12 mouse cellular contexts compared by ENCODE assay signal in the genomic region with DNA sequence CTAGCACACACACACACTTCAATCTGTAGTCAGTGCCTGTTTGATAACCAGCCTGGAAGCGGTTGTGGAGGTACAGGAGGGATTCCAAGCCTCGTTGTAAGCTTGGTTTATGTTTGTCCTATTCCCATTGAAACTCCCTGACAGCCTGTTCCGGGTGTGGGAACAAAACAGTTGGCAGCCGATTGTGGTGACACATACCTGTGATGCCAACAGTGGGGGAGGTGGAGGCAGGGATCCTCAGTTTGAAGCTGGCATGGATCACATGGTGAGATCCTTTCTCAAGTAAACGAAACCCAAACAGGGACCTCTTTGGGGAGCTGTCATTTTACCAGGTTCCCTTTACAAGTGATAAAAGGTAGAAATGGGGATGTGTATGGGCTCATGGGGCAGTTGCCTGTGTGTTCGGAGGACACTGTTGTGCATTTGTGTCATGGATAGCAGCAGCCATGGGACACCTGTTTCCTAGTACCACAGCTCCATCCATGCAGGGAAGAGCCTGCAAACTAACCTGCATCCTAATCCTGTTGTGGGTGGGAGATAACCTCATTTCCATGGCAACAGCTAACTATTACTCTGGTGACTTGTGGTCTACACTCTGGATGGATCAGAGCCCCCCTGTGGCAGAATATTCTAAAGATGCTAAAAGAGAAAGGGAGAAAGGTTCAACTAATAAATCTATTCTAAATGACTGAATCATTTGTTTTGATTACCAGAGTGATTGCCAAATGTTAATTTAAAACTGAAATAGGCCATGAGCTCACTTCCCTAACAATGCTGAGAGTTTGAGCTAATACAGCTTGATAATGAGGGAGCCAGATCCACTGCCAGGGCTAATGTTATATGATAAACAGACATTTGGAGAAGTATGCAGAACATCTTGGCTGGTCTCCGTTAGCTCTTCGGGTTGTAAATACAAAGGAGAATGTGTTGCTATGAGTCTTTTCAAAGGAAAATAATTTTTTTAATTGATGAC. TPM values are rescaled to one million over a fixed set of nuclear protein-coding genes. Genes with fewer than 3 reads are reported as not detected.
A peak's percentile ranks its signal among the peaks of the same experiment; 100 is the strongest.
DNase-seq lines count a peak whose midpoint lies in the region; ATAC-seq and TF ChIP-seq lines count a peak whose summit lies in the region.
"Had no signal": no experiment of that assay in that cellular context is flagged by ENCODE, and none has a peak within 500 bp of the region (broad histone marks: within the 10 kb centered on the region; RNA-seq: fewer than 3 reads in every experiment).

No protein-coding gene starts in this region.

- WGBS in hindbrain, embryonic 16.5 days = 74% methylated on average over 8 of the region's 8 CpGs
- WGBS in hindbrain, embryonic 13.5 days = 83% methylated on average over 8 of the region's 8 CpGs
- 50% methylated on average over 8 of the region's 8 CpGs for WGBS in forebrain, embryonic 16.5 days
- WGBS in stomach, postnatal 0 days = 63% methylated on average over 8 of the region's 8 CpGs

- ATAC-seq in hindbrain, embryonic 16.5 days = 0 out of 2 replicates have a peak, but pooled peaks have one; percentile 42
- ATAC-seq in hindbrain, embryonic 13.5 days (ENCODE audit: low FRiP score) = no peak
- ATAC-seq in forebrain, embryonic 16.5 days = peak; percentile 62
- ATAC-seq in stomach, postnatal 0 days (ENCODE audit: low FRiP score, low TSS enrichment) = no peak
- ATAC-seq: activated CD4-positive, CD25-positive, alpha-beta regulatory T cell, adult 4 months had no signal

- no peak overlapping the region for H3K27ac ChIP-seq in hindbrain, embryonic 16.5 days (ENCODE audit: low read depth, low read length)
- H3K27ac ChIP-seq in hindbrain, embryonic 13.5 days = no peak overlapping the region
- no peak overlapping the region for H3K27ac ChIP-seq in forebrain, embryonic 16.5 days (ENCODE audit: low read length)
- H3K27ac ChIP-seq in stomach, postnatal 0 days (replicated peaks) = 0 out of 2 replicates have a peak overlapping the region, but pooled peaks have one; percentile 4
- H3K27ac ChIP-seq: limb, embryonic 10.5 days; liver, embryonic 15.5 days had no signal

- TF ChIP-seq EP300 in stomach, postnatal 0 days (optimal IDR thresholded peaks at IDR 0.05) = no peak

- no peak overlapping the region for H3K9ac ChIP-seq in hindbrain, embryonic 16.5 days (ENCODE audit: low read depth, low read length)
- no peak overlapping the region for H3K9ac ChIP-seq in hindbrain, embryonic 13.5 days
- H3K9ac ChIP-seq in forebrain, embryonic 16.5 days (replicated peaks; ENCODE audit: low read depth, low read length) = no peak overlapping the region
- H3K9ac ChIP-seq in stomach, postnatal 0 days (ENCODE audit: low read length) = no peak overlapping the region
- H3K9ac ChIP-seq: liver, embryonic 15.5 days had no signal

- peaks cover 2% of the 10 kb centered on the region; the same call in 1 of the 2 replicates for H3K9me3 ChIP-seq in hindbrain, embryonic 16.5 days (ENCODE audit: control insufficient read depth, low read length)
- H3K9me3 ChIP-seq in hindbrain, embryonic 13.5 days = no peaks in the 10 kb centered on the region
- no peaks in the 10 kb centered on the region for H3K9me3 ChIP-seq in forebrain, embryonic 16.5 days (ENCODE audit: control insufficient read depth, low read length)
- no peaks in the 10 kb centered on the region for H3K9me3 ChIP-seq in stomach, postnatal 0 days (ENCODE audit: control insufficient read depth, low read length)
- H3K9me3 ChIP-seq: limb, embryonic 10.5 days; liver, embryonic 15.5 days had no signal

- no peaks in the 10 kb centered on the region for H3K36me3 ChIP-seq in hindbrain, embryonic 16.5 days (ENCODE audit: control insufficient read depth, insufficient read depth, low read length)
- H3K36me3 ChIP-seq in hindbrain, embryonic 13.5 days = 0 out of 2 replicates have a peak, but pooled peaks cover 2% of the 10 kb centered on the region
- no peaks in the 10 kb centered on the region for H3K36me3 ChIP-seq in forebrain, embryonic 16.5 days (ENCODE audit: control insufficient read depth, insufficient read depth)
- no peaks in the 10 kb centered on the region for H3K36me3 ChIP-seq in stomach, postnatal 0 days (ENCODE audit: control insufficient read depth, insufficient read depth, low read length)
- H3K36me3 ChIP-seq: limb, embryonic 10.5 days; liver, embryonic 15.5 days had no signal

- peak; percentile 32 for TF ChIP-seq CTCF in stomach, postnatal 0 days (IDR thresholded peaks at IDR 0.05; ENCODE audit: low read depth)

- H3K4me1 ChIP-seq in hindbrain, embryonic 16.5 days (ENCODE audit: control insufficient read depth, insufficient read depth, low read depth, low read length) = no peaks in the 10 kb centered on the region
- H3K4me1 ChIP-seq in hindbrain, embryonic 13.5 days (replicated peaks) = no peaks in the 10 kb centered on the region
- peaks cover 4% of the 10 kb centered on the region for H3K4me1 ChIP-seq in forebrain, embryonic 16.5 days (replicated peaks; ENCODE audit: control insufficient read depth, insufficient read depth, low read length)
- no peaks in the 10 kb centered on the region for H3K4me1 ChIP-seq in stomach, postnatal 0 days (replicated peaks; ENCODE audit: control insufficient read depth, insufficient read depth)
- H3K4me1 ChIP-seq: limb, embryonic 10.5 days had no signal

- H3K4me3 ChIP-seq in hindbrain, embryonic 16.5 days (ENCODE audit: low read length) = no peak overlapping the region
- H3K4me3 ChIP-seq in hindbrain, embryonic 13.5 days = no peak overlapping the region
- H3K4me3 ChIP-seq in forebrain, embryonic 16.5 days (replicated peaks; ENCODE audit: low read length) = no peak overlapping the region
- H3K4me3 ChIP-seq in stomach, postnatal 0 days (ENCODE audit: low read depth, low read length) = no peak overlapping the region
- H3K4me3 ChIP-seq: limb, embryonic 10.5 days; liver, embryonic 15.5 days had no signal

- no peak overlapping the region for H3K4me2 ChIP-seq in hindbrain, embryonic 16.5 days (ENCODE audit: low read length)
- H3K4me2 ChIP-seq in hindbrain, embryonic 13.5 days = no peak overlapping the region
- no peak overlapping the region for H3K4me2 ChIP-seq in forebrain, embryonic 16.5 days (ENCODE audit: low read length)
- H3K4me2 ChIP-seq in stomach, postnatal 0 days (replicated peaks; ENCODE audit: low read depth) = no peak overlapping the region
- H3K4me2 ChIP-seq: liver, embryonic 15.5 days had no signal

- peak; percentile 28 to 37 for DNase-seq in right cerebral cortex, adult 2 months (ENCODE audit: low spot score in 2 of 2)
- DNase-seq in right cerebral cortex, postnatal 14 days = no peak
- DNase-seq in stomach, postnatal 0 days (ENCODE audit: low spot score) = no peak
- DNase-seq in urinary bladder, adult 2 months (ENCODE audit: low spot score) = no peak
- no peak for DNase-seq in thymus, adult 18-20 months
- DNase-seq: heart, adult 11 months had no signal

- H3K27me3 ChIP-seq in hindbrain, embryonic 16.5 days (replicated peaks; ENCODE audit: control insufficient read depth, insufficient read depth, low read length) = no peaks in the 10 kb centered on the region
- H3K27me3 ChIP-seq in hindbrain, embryonic 13.5 days = no peaks in the 10 kb centered on the region
- H3K27me3 ChIP-seq in forebrain, embryonic 16.5 days (replicated peaks; ENCODE audit: control insufficient read depth, insufficient read depth, low read length) = no peaks in the 10 kb centered on the region
- H3K27me3 ChIP-seq in stomach, postnatal 0 days (ENCODE audit: control insufficient read depth, insufficient read depth, low read length) = no peaks in the 10 kb centered on the region
- H3K27me3 ChIP-seq: liver, embryonic 15.5 days had no signal

RNA-seq across cellular contexts. Expression of a gene that starts 22.0 kb away (rescaled TPM):
- polyA plus RNA-seq in hindbrain, embryonic 16.5 days (2015; fragmentation: Nextera tagmentation; extraction: Ambion mirVana) = 212 and 226 TPM in 2 replicates
- 127 and 139 TPM in 2 replicates for polyA plus RNA-seq in hindbrain, embryonic 13.5 days (2015; fragmentation: Nextera tagmentation; extraction: Ambion mirVana)
- polyA plus RNA-seq in forebrain, embryonic 16.5 days (2015; fragmentation: Nextera tagmentation; extraction: Ambion mirVana) = 103 and 125 TPM in 2 replicates
- 386 and 394 TPM in 2 replicates for polyA plus RNA-seq in stomach, postnatal 0 days (2015; fragmentation: Nextera tagmentation; extraction: Ambion mirVana)
- polyA plus RNA-seq in urinary bladder, adult 2 months (2012; rRNA removed) = 1,303 and 1,694 TPM in 2 replicates
- polyA plus RNA-seq: activated CD4-positive, CD25-positive, alpha-beta regulatory T cell, adult 4 months had no signal

Comparison
In these comparisons a context has a peak if more than half of its experiments do, and no peak if none do; other contexts are left out.
1. ATAC-seq: peak in hindbrain, embryonic 16.5 days (single experiment) and forebrain, embryonic 16.5 days (single experiment); none in hindbrain, embryonic 13.5 days (single experiment) and stomach, postnatal 0 days (single experiment).
2. DNase-seq: peak in right cerebral cortex, adult 2 months (2 of 2); none in right cerebral cortex, postnatal 14 days (single experiment), stomach, postnatal 0 days (single experiment), urinary bladder, adult 2 months (single experiment) and thymus, adult 18-20 months (0 of 2).